Mouse (Mus musculus) frontal cortex, postnatal 10 days (tissue): ENCODE measurements around the gene Zan.

Source experiments
- DNase-seq, 2 experiments: peaks; one replicate each; pipeline ENCODE4 v3.0.0; 2022; ENCODE audit warnings: low spot score in 2 of 2, mixed read lengths in 1 of 2

The Zan gene

DNA sequence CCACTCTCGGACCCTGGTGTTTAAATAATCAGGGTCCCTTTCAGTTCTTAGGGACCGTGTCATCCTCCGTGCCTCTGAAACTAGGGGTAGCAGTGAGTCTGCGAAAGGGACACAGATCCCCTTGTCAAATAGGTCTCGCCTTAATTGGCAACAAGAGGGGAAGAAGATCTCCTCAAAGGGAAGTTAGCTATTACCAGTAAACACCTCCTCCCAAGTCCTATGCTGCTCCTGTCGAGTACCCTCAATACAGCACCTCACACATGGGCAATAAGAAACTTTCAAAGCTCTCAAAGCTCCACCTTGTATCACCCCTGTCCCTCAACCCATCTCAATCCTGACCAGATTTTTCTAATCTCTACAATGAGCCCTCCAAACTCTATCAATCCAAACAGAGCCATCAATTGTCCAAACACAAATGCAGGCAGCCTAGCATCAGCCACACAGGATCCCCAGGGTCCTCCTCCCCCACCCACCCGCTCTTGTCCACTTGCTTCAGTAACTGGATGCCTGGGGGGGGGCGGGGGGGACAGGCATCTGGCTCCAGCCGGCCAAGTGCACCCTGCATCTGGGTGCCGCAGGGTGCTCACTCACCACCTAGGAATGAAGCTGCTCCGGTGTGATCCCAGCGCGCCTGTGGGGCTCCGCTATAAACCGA is 143.9 kb downstream of the Zan start:
- DNase-seq: no peak

DNA sequence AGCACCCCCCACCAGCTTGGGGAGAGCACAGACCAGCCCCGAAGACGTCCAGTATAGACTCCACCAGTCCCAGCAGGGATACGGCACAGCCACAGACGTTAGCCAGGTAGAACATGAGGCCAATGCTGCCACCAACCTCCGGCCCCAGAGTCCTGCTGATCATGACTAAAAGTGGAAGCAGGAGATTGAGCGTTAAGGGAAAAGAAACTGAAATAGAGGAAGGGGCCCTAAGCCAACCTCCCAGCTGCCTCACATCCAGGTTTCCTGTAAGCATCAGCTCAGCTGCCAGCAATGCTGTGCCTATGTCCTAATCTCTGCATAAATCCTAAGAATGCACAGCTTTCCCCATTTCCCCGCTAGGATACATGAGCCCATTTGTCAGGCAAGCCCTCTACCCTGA is 146.0 kb downstream of the Zan start:
- DNase-seq: no peak
